Mouse (Mus musculus) adrenal gland, adult 18-20 months (tissue): ENCODE measurements at regions not wholly inside any gene's neighbourhood (a gene's known extent, or its start where the extent isn't known, plus 50 kb on each side); places are given as distances from the start of the nearest gene placed in this dataset.

Experiments
- DNase-seq, 2 experiments: peaks; one replicate each; pipeline ENCODE4 v3.0.0; 2021 to 2022; ENCODE audit warnings: low spot score in 2 of 2

- no peak for DNase-seq
Observed at GRCm38 (mm10) chr9:43465731-43466330, 155.2 kb downstream of the Trim29 start.

GRCm38 (mm10) chr9:43466883-43467282 lies 156.2 kb downstream of the Trim29 start:
- DNase-seq, result no peak

GRCm38 (mm10) chr9:43469215-43469614 lies 158.6 kb downstream of the Trim29 start:
- no peak for DNase-seq

GRCm38 (mm10) chr9:43472231-43472630 lies 161.6 kb downstream of the Trim29 start:
- no peak for DNase-seq

- no peak for DNase-seq
Observed at GRCm38 (mm10) chr9:43473164-43473563, 162.5 kb downstream of the Trim29 start.

GRCm38 (mm10) chr9:43473601-43474302 lies 163.1 kb downstream of the Trim29 start:
- DNase-seq, result no peak

- DNase-seq, result no peak
Observed at GRCm38 (mm10) chr9:43474303-43474643, 163.6 kb downstream of the Trim29 start.

GRCm38 (mm10) chr9:43480826-43481591 lies 170.4 kb downstream of the Trim29 start:
- DNase-seq, result no peak

- no peak for DNase-seq
Observed at GRCm38 (mm10) chr9:43482101-43483090, 171.7 kb downstream of the Trim29 start.

GRCm38 (mm10) chr9:43483195-43483594 lies 172.5 kb downstream of the Trim29 start:
- DNase-seq, result no peak

GRCm38 (mm10) chr9:43483906-43484305 lies 173.3 kb downstream of the Trim29 start:
- no peak for DNase-seq

GRCm38 (mm10) chr9:43486704-43487103 lies 176.1 kb downstream of the Trim29 start:
- DNase-seq, result no peak

GRCm38 (mm10) chr9:43489205-43489604 lies 178.6 kb downstream of the Trim29 start:
- no peak for DNase-seq

GRCm38 (mm10) chr9:43491024-43491751 lies 180.5 kb downstream of the Trim29 start:
- no peak for DNase-seq

GRCm38 (mm10) chr9:43492236-43493000 lies 181.8 kb downstream of the Trim29 start:
- DNase-seq, result no peak

- no peak for DNase-seq
Observed at GRCm38 (mm10) chr9:43498596-43498995, 187.9 kb downstream of the Trim29 start.

- peak in 1 of 2 experiments; percentile 15 for DNase-seq
Observed at GRCm38 (mm10) chr9:43504270-43504932, 193.8 kb downstream of the Trim29 start.

GRCm38 (mm10) chr9:43505856-43506255 lies 195.2 kb downstream of the Trim29 start:
- no peak for DNase-seq

- DNase-seq, result no peak
Observed at GRCm38 (mm10) chr9:43506276-43506675, 195.6 kb downstream of the Trim29 start.
